Mouse (Mus musculus) CD4-positive helper T cell, adult 2 months (primary cell): ENCODE measurements around the gene Slc9b1.

Experiments
- DNase-seq: peaks from one replicate; pipeline ENCODE4 v3.0.0-alpha.2; 2012; ENCODE audit warnings: low read depth, missing footprints, low spot score

The Slc9b1 gene

GRCm38 (mm10) chr3:135347739-135348264 is at the start of gene Slc9b1:
Slc9b1 (plus strand) TSS chr3:135348029.
- DNase-seq, result no peak

- DNase-seq, result peak; percentile 14
These were observed 49.3 kb upstream of the Slc9b1 start for GRCm38 (mm10) chr3:135298560-135298959.

- no peak for DNase-seq
These were observed 47.7 kb upstream of the Slc9b1 start for GRCm38 (mm10) chr3:135300081-135300480.

GRCm38 (mm10) chr3:135304060-135304459 is 43.8 kb upstream of the Slc9b1 start:
- no peak for DNase-seq

- no peak for DNase-seq
These were observed 43.3 kb upstream of the Slc9b1 start for GRCm38 (mm10) chr3:135304566-135304965.

- peak; percentile 88 for DNase-seq
These were observed 40.2 kb upstream of the Slc9b1 start, which contains the start of gene Slc9b2 for GRCm38 (mm10) chr3:135307411-135308259. Slc9b2 (plus strand) TSS chr3:135307700.

GRCm38 (mm10) chr3:135312916-135313491 is 34.8 kb upstream of the Slc9b1 start:
- DNase-seq, result no peak

GRCm38 (mm10) chr3:135313727-135314126 is 34.1 kb upstream of the Slc9b1 start:
- no peak for DNase-seq

- no peak for DNase-seq
These were observed 33.0 kb upstream of the Slc9b1 start for GRCm38 (mm10) chr3:135314811-135315210.

- DNase-seq, result no peak
These were observed 32.0 kb upstream of the Slc9b1 start for GRCm38 (mm10) chr3:135315720-135316425.

GRCm38 (mm10) chr3:135318331-135318730 is 29.5 kb upstream of the Slc9b1 start:
- DNase-seq, result no peak

- peak; percentile 24 for DNase-seq
These were observed 23.5 kb upstream of the Slc9b1 start for GRCm38 (mm10) chr3:135324354-135324753.

GRCm38 (mm10) chr3:135327176-135327575 is 20.7 kb upstream of the Slc9b1 start:
- DNase-seq, result no peak

GRCm38 (mm10) chr3:135327601-135328000 is 20.2 kb upstream of the Slc9b1 start:
- DNase-seq, result peak; percentile 17

- DNase-seq, result peak; percentile 69
These were observed 19.3 kb upstream of the Slc9b1 start for GRCm38 (mm10) chr3:135328560-135328959.

GRCm38 (mm10) chr3:135332691-135333090 is 15.1 kb upstream of the Slc9b1 start:
- DNase-seq, result no peak

GRCm38 (mm10) chr3:135333763-135334162 is 14.1 kb upstream of the Slc9b1 start:
- no peak for DNase-seq

- no peak for DNase-seq
These were observed 1.2 kb downstream of the Slc9b1 start for GRCm38 (mm10) chr3:135349022-135349421.

GRCm38 (mm10) chr3:135351857-135352256 is 4.0 kb downstream of the Slc9b1 start:
- DNase-seq, result no peak

GRCm38 (mm10) chr3:135357394-135357793 is 9.6 kb downstream of the Slc9b1 start:
- no peak for DNase-seq

GRCm38 (mm10) chr3:135375836-135376235 is 28.0 kb downstream of the Slc9b1 start:
- no peak for DNase-seq

- no peak for DNase-seq
These were observed 29.6 kb downstream of the Slc9b1 start for GRCm38 (mm10) chr3:135377445-135377844.
